Mouse (Mus musculus) MEL (cell line): Measurements from ENCODE around the gene Gon7. TPM values are rescaled to one million over a fixed set of nuclear protein-coding genes. Genes with fewer than 3 reads are reported as not detected.
A peak's percentile ranks its signal among the peaks of the same experiment; 100 is the strongest.

Experiments used
- DNase-seq: peaks from one replicate; pipeline ENCODE4 v3.0.0; 2011; ENCODE audit warnings: low read depth, low spot score
- H3K27ac ChIP-seq: 2 replicates; pipeline ENCODE4 v1.5.1; 2012; ENCODE audit warnings: low read depth, mild to moderate bottlenecking, control low read depth, low read length, moderate library complexity; ENCODE audit not compliant: control insufficient read depth
- H3K27me3 ChIP-seq, 2 experiments: fragments of 150-350 bp in 1 of 2; sonication (generic) in 1 of 2; 2 replicates each; pipeline ENCODE4 v1.6.1; 2012; ENCODE audit warnings: low read length in 2 of 2, mild to moderate bottlenecking in 2 of 2, improper control_type of control experiment in 1 of 2, moderate library complexity in 1 of 2; ENCODE audit not compliant: insufficient read depth in 2 of 2, control insufficient read depth in 1 of 2
- H3K36me3 ChIP-seq, 2 experiments: 2 replicates each; pipeline ENCODE4 v1.6.1; 2012 to 2014; ENCODE audit warnings: low read length in 2 of 2, improper control_type of control experiment in 1 of 2, inconsistent platforms in 1 of 2, mild to moderate bottlenecking in 1 of 2; ENCODE audit not compliant: insufficient read depth in 2 of 2, control insufficient read depth in 1 of 2
- H3K4me1 ChIP-seq, 2 experiments: fragments of 150-350 bp in 1 of 2; sonication (generic) in 1 of 2; 2 replicates each; pipeline ENCODE4 v1.6.1; 2012; ENCODE audit warnings: low read length in 2 of 2, improper control_type of control experiment in 1 of 2, mild to moderate bottlenecking in 1 of 2; ENCODE audit not compliant: insufficient read depth in 2 of 2, control insufficient read depth in 1 of 2
- H3K4me3 ChIP-seq, 2 experiments: fragments of 150-350 bp in 1 of 2; sonication (generic) in 1 of 2; 2 replicates each; pipeline ENCODE4 v1.5.1; 2012; ENCODE audit warnings: low read depth in 2 of 2, low read length in 2 of 2, mild to moderate bottlenecking in 2 of 2, moderate library complexity in 2 of 2, control low read depth in 1 of 2, improper control_type of control experiment in 1 of 2; ENCODE audit not compliant: control insufficient read depth in 1 of 2, insufficient read depth in 1 of 2
- H3K79me2 ChIP-seq: 2 replicates; pipeline ENCODE4 v1.6.1; 2012; ENCODE audit warnings: mild to moderate bottlenecking, low read length, moderate library complexity; ENCODE audit not compliant: control insufficient read depth, poor library complexity, insufficient read depth
- H3K9ac ChIP-seq: 2 replicates; pipeline ENCODE4 v1.6.1; 2012; ENCODE audit warnings: low read depth, mild to moderate bottlenecking, control low read depth, low read length, moderate library complexity; ENCODE audit not compliant: control insufficient read depth, poor library complexity, severe bottlenecking
- H3K9me3 ChIP-seq: fragments of 150-350 bp; sonication (generic); replicated peaks from 2 replicates; pipeline ENCODE4 v1.6.1; 2012; ENCODE audit warnings: mild to moderate bottlenecking, low read length, improper control_type of control experiment, moderate library complexity; ENCODE audit not compliant: insufficient read depth
- BHLHE40 ChIP-seq: IDR thresholded peaks from 2 replicates; pipeline ENCODE4 v1.6.1; 2012; ENCODE audit warnings: low read depth, mild to moderate bottlenecking, inconsistent platforms, low read length, improper control_type of control experiment, borderline replicate concordance
- E2F4 ChIP-seq: IDR thresholded peaks from 2 replicates; pipeline ENCODE4 v1.6.1; 2011; ENCODE audit warnings: low read depth, low read length, improper control_type of control experiment, borderline replicate concordance
- GABPA ChIP-seq: IDR thresholded peaks from 2 replicates; pipeline ENCODE4 v1.6.1; 2012; ENCODE audit warnings: low read depth, mild to moderate bottlenecking, inconsistent platforms, low read length, improper control_type of control experiment, moderate library complexity
- GATA1 ChIP-seq: IDR thresholded peaks from 2 replicates; pipeline ENCODE4 v1.6.1; 2011; ENCODE audit warnings: low read depth, low read length, improper control_type of control experiment
- HCFC1 ChIP-seq: IDR thresholded peaks from 2 replicates; pipeline ENCODE4 v1.6.1; 2012; ENCODE audit warnings: low read depth, mild to moderate bottlenecking, inconsistent platforms, low read length, improper control_type of control experiment, moderate library complexity
- MAFK ChIP-seq: IDR thresholded peaks from 2 replicates; pipeline ENCODE4 v1.6.1; 2011; ENCODE audit warnings: low read depth, mild to moderate bottlenecking, low read length, improper control_type of control experiment, borderline replicate concordance
- MAZ ChIP-seq: IDR thresholded peaks from 2 replicates; pipeline ENCODE4 v1.6.1; 2012; ENCODE audit warnings: low read depth, mild to moderate bottlenecking, inconsistent platforms, low read length, improper control_type of control experiment
- MEF2A ChIP-seq: IDR thresholded peaks from 2 replicates; pipeline ENCODE4 v1.6.1; 2014; ENCODE audit warnings: low read depth, mild to moderate bottlenecking, inconsistent platforms, low read length, improper control_type of control experiment; ENCODE audit not compliant: poor library complexity, insufficient replicate concordance, severe bottlenecking; ENCODE audit errors: extremely low read depth
- NELFE ChIP-seq: IDR thresholded peaks from 2 replicates; pipeline ENCODE4 v1.6.1; 2011; ENCODE audit warnings: low read depth, low read length, improper control_type of control experiment
- NRF1 ChIP-seq: IDR thresholded peaks from 2 replicates; pipeline ENCODE4 v1.6.1; 2014; ENCODE audit warnings: low read depth, mild to moderate bottlenecking, inconsistent platforms, low read length, improper control_type of control experiment, moderate library complexity; ENCODE audit not compliant: poor library complexity, insufficient read depth, severe bottlenecking
- RAD21 ChIP-seq: IDR thresholded peaks from 2 replicates; pipeline ENCODE4 v1.6.1; 2011; ENCODE audit warnings: mild to moderate bottlenecking, low read depth, low read length, improper control_type of control experiment
- TBP ChIP-seq: IDR thresholded peaks from 2 replicates; pipeline ENCODE4 v1.8.0; 2011; ENCODE audit warnings: low read depth, low read length, improper control_type of control experiment
- USF2 ChIP-seq, 2 experiments: IDR thresholded peaks; 2 replicates each; pipeline ENCODE4 v1.6.1; 2011 to 2012; ENCODE audit warnings: improper control_type of control experiment in 2 of 2, low read length in 2 of 2, borderline replicate concordance in 1 of 2, inconsistent platforms in 1 of 2, low read depth in 1 of 2, mild to moderate bottlenecking in 1 of 2; ENCODE audit not compliant: insufficient read depth in 1 of 2
- ZC3H11A ChIP-seq: IDR thresholded peaks from 2 replicates; pipeline ENCODE4 v1.6.1; 2012; ENCODE audit warnings: low read depth, mild to moderate bottlenecking, inconsistent platforms, low read length, improper control_type of control experiment
- polyA plus RNA-seq, 2 experiments: library from polyadenylated mRNA; stranded (reverse) in 1 of 2; unstranded in 1 of 2; fragments of >175 nt in 1 of 2; fragments of >200 nt in 1 of 2; gene quantifications; 2 replicates each; pipeline versions ENCODE4 v1.2.1 to v1.2.4; 2012; ENCODE audit warnings: low replicate concordance in 2 of 2, low read depth in 1 of 2; ENCODE audit not compliant: insufficient read length in 2 of 2, insufficient read depth in 1 of 2, missing spikeins in 1 of 2
- total RNA-seq: library from RNA; depleted of rRNA; stranded (reverse); fragments of 300-350 nt; gene quantifications from 2 replicates; pipeline ENCODE4 v1.2.3, GENCODE M21; 2012

The Gon7 gene
- total and polyA plus RNA-seq, 3 experiments = 31.3 to 129 (median 33.0) TPM

- Histone ChIP-seq H3K4me3 (no peak overlapping the region), H3K9ac (no peak overlapping the region), H3K27ac (no peak overlapping the region)
Observed at GRCm38 (mm10) chr12:102713153-102713865, 44.3 kb downstream of the Gon7 start.

GRCm38 (mm10) chr12:102710851-102711375 lies 46.7 kb downstream of the Gon7 start:
- H3K79me2 ChIP-seq = no peaks in the 10 kb centered on the region
- no peaks in the 10 kb centered on the region for H3K9me3 ChIP-seq
- no peak for TF ChIP-seq USF2 (IDR thresholded peaks at IDR 0.05; ENCODE audit: borderline replicate concordance in 1 of 2, insufficient read depth in 1 of 2, low read depth in 1 of 2, low read length in 2 of 2)
- no peak for TF ChIP-seq BHLHE40
- TF ChIP-seq RAD21 = no peak
- TF ChIP-seq NRF1 = no peak
- 0 out of 2 replicates have a peak, but pooled peaks have one; percentile 11 for TF ChIP-seq TBP
- no peak for TF ChIP-seq E2F4
- no peak for TF ChIP-seq HCFC1
- no peak for TF ChIP-seq NELFE
- no peak overlapping the region for H3K9ac ChIP-seq
- no peak overlapping the region for H3K4me3 ChIP-seq
- H3K36me3 ChIP-seq = peaks cover 0 to 5% of the 10 kb centered on the region in 2 experiments; a peak in 2 of 4 replicates
- H3K4me1 ChIP-seq = peaks cover 7 to 11% of the 10 kb centered on the region in 2 experiments
- no peak for DNase-seq
- no peak overlapping the region for H3K27ac ChIP-seq
- H3K27me3 ChIP-seq = no peaks in the 10 kb centered on the region

More at GRCm38 (mm10) chr12:102713153-102713865, 44.3 kb downstream of the Gon7 start:
- no peaks in the 10 kb centered on the region; a peak in 1 of 4 replicates for H3K36me3 ChIP-seq
- no peaks in the 10 kb centered on the region for H3K9me3 ChIP-seq
- no peak for DNase-seq
- TF ChIP-seq GATA1 = no peak
- no peak for TF ChIP-seq MAFK
- TF ChIP-seq USF2 (IDR thresholded peaks at IDR 0.05; ENCODE audit: borderline replicate concordance in 1 of 2, insufficient read depth in 1 of 2, low read depth in 1 of 2, low read length in 2 of 2) = no peak
- no peak for TF ChIP-seq GABPA
- no peak for TF ChIP-seq ZC3H11A
- TF ChIP-seq MEF2A = no peak
- TF ChIP-seq NELFE = no peak
- no peak for TF ChIP-seq HCFC1
- TF ChIP-seq MAZ = no peak
- TF ChIP-seq, all 39 proteins: peak for 0
- Histone ChIP-seq H3K27me3 (no peaks in the 10 kb centered on the region), H3K4me1 (no peaks in the 10 kb centered on the region; a peak in 1 of 4 replicates), H3K79me2 (no peaks in the 10 kb centered on the region)
